ENCODE assay signal across 15 mouse cellular contexts in genomic region chr11:43182816-43183215, GRCm38 (mm10). TPM values are rescaled to one million over a fixed set of nuclear protein-coding genes. Genes with fewer than 3 reads are reported as not detected.
DNase-seq lines count a peak whose midpoint lies in the region; ATAC-seq and TF ChIP-seq lines count a peak whose summit lies in the region.
"Had no signal": no experiment of that assay in that cellular context is flagged by ENCODE, and none has a peak within 500 bp of the region (broad histone marks: within the 10 kb centered on the region; RNA-seq: fewer than 3 reads in every experiment).

No protein-coding gene starts in this region.

- TF ChIP-seq CTCF in liver, adult 2 months (IDR thresholded peaks at IDR 0.05; ENCODE audit: low read depth, low read length): no peak

- peaks cover 6% of the 10 kb centered on the region; the same call in 1 of the 2 replicates for H3K4me1 ChIP-seq in liver, adult 2 months (ENCODE audit: control insufficient read depth, insufficient read depth, low read length)
- H3K4me1 ChIP-seq in liver, embryonic 11.5 days (replicated peaks; ENCODE audit: control insufficient read depth, insufficient read depth, low read length): no peaks in the 10 kb centered on the region
- 0 out of 2 replicates have a peak, but pooled peaks cover 3% of the 10 kb centered on the region for H3K4me1 ChIP-seq in forebrain, embryonic 10.5 days
- H3K4me1 ChIP-seq: heart, embryonic 15.5 days had no signal

- H3K4me2 ChIP-seq in liver, embryonic 11.5 days: no peak overlapping the region
- H3K4me2 ChIP-seq: heart, embryonic 15.5 days had no signal

- no peak overlapping the region for H3K4me3 ChIP-seq in liver, adult 2 months (ENCODE audit: insufficient read depth, low read depth, low read length)
- no peak overlapping the region for H3K4me3 ChIP-seq in liver, embryonic 11.5 days (ENCODE audit: low read depth, low read length)
- no peak overlapping the region for H3K4me3 ChIP-seq in forebrain, embryonic 10.5 days
- H3K4me3 ChIP-seq: heart, embryonic 15.5 days had no signal

- peak; percentile 7 to 10 for DNase-seq in cerebellum, adult 18-20 months
- peak; percentile 21 for DNase-seq in liver, adult 2 months (ENCODE audit: extremely low read depth, low read depth, low spot score)
- DNase-seq in liver, embryonic 11.5 days (ENCODE audit: low spot score): no peak
- peak; percentile 17 to 25 for DNase-seq in heart, postnatal 10 days
- peak; percentile 45 for DNase-seq in lung, postnatal 36 days
- DNase-seq in forebrain, embryonic 10.5 days (ENCODE audit: extremely low spot score, low spot score): no peak
- no peak for DNase-seq in layer of hippocampus, postnatal 36 days
- DNase-seq: B cell, adult 2 months; kidney, adult 9 months; thymus, postnatal 4 days had no signal

- H3K27me3 ChIP-seq in liver, adult 2 months (ENCODE audit: control insufficient read depth, insufficient read depth, low read length): no peaks in the 10 kb centered on the region
- no peaks in the 10 kb centered on the region for H3K27me3 ChIP-seq in liver, embryonic 11.5 days (replicated peaks; ENCODE audit: control insufficient read depth, insufficient read depth, low read length)
- H3K27me3 ChIP-seq in forebrain, embryonic 10.5 days (ENCODE audit: poor library complexity, severe bottlenecking): no peaks in the 10 kb centered on the region
- H3K27me3 ChIP-seq: heart, embryonic 15.5 days had no signal

- 88% methylated on average over 1 of the region's 1 CpGs for WGBS in liver, adult 2 months
- 38% methylated on average over 1 of the region's 1 CpGs for WGBS in liver, embryonic 11.5 days
- WGBS in forebrain, embryonic 10.5 days: 75% methylated on average over 1 of the region's 1 CpGs

- TF ChIP-seq POLR2A in liver, adult 2 months (IDR thresholded peaks at IDR 0.05; ENCODE audit: extremely low read depth, insufficient read depth, low read length): no peak

- no peak overlapping the region for H3K9ac ChIP-seq in liver, adult 2 months (ENCODE audit: low read depth, low read length)
- H3K9ac ChIP-seq in liver, embryonic 11.5 days (ENCODE audit: low read depth, low read length): no peak overlapping the region
- H3K9ac ChIP-seq: heart, embryonic 15.5 days had no signal

- intact Hi-C loops in heart, postnatal 10 days (cut with DNase I): no loop called here

- no peaks in the 10 kb centered on the region for H3K36me3 ChIP-seq in liver, adult 2 months (ENCODE audit: control insufficient read depth, insufficient read depth, low read length)
- no peaks in the 10 kb centered on the region for H3K36me3 ChIP-seq in liver, embryonic 11.5 days (ENCODE audit: control insufficient read depth, insufficient read depth, low read length)
- H3K36me3 ChIP-seq in forebrain, embryonic 10.5 days (replicated peaks): no peaks in the 10 kb centered on the region
- H3K36me3 ChIP-seq: heart, embryonic 15.5 days had no signal

- H3K27ac ChIP-seq in liver, adult 2 months (replicated peaks; ENCODE audit: insufficient read depth, low read depth, low read length): no peak overlapping the region
- H3K27ac ChIP-seq in liver, embryonic 11.5 days (ENCODE audit: low read depth, low read length): no peak overlapping the region
- H3K27ac ChIP-seq in forebrain, embryonic 10.5 days: no peak overlapping the region
- H3K27ac ChIP-seq: heart, embryonic 15.5 days had no signal

- H3K79me2 ChIP-seq in liver, adult 2 months (ENCODE audit: control insufficient read depth, insufficient read depth, low read length): no peaks in the 10 kb centered on the region

- H3K9me3 ChIP-seq in liver, embryonic 11.5 days (ENCODE audit: control insufficient read depth, low read length): no peaks in the 10 kb centered on the region
- H3K9me3 ChIP-seq in forebrain, embryonic 10.5 days: no peaks in the 10 kb centered on the region
- H3K9me3 ChIP-seq: heart, embryonic 15.5 days had no signal

- ATAC-seq in cerebellum, adult (ENCODE audit: insufficient number of reproducible peaks, low FRiP score, low TSS enrichment): no peak
- no peak for ATAC-seq in liver, embryonic 11.5 days (replicated peaks; ENCODE audit: low FRiP score)
- ATAC-seq: forebrain, embryonic 16.5 days; midbrain, embryonic 16.5 days; Patski had no signal

RNA-seq across cellular contexts. Expression of gene Atp10b, which starts 33.1 kb away (rescaled TPM):
- total RNA-seq in liver, adult 2 months (2014; rRNA removed): 0.07 TPM in 1 of 2 replicates, not detected in the other
- polyA plus RNA-seq in liver, adult 2 months (2012; rRNA removed): not detected in 2 replicates
- polyA plus RNA-seq in liver, embryonic 11.5 days (2014; fragmentation: Nextera tagmentation; extraction: Ambion mirVana): 0.04 TPM in 1 of 2 replicates, not detected in the other
- not detected for total RNA-seq in heart, postnatal 10 days (2021)
- polyA plus RNA-seq in forebrain, embryonic 10.5 days (2016; fragmentation: Nextera tagmentation; extraction: Ambion mirVana): 0.05 TPM in 1 of 2 replicates, not detected in the other
- 1 to 10 TPM; 1.2 to 1.5 TPM for total RNA-seq in layer of hippocampus, postnatal 36 days (2021)
- polyA plus RNA-seq: heart, embryonic 15.5 days; Patski had no signal

Comparison
In these comparisons a context has a peak if more than half of its experiments do, and no peak if none do; other contexts are left out.
1. DNase-seq: peak in cerebellum, adult 18-20 months (2 of 2), liver, adult 2 months (single experiment), heart, postnatal 10 days (2 of 2) and lung, postnatal 36 days (single experiment); none in liver, embryonic 11.5 days (single experiment), forebrain, embryonic 10.5 days (single experiment) and layer of hippocampus, postnatal 36 days (0 of 2).